Mouse (Mus musculus): ENCODE measurements at regions not wholly inside any gene's neighbourhood (a gene's known extent, or its start where the extent isn't known, plus 50 kb on each side); places are given as distances from the start of the nearest gene placed in this dataset.

DNA sequence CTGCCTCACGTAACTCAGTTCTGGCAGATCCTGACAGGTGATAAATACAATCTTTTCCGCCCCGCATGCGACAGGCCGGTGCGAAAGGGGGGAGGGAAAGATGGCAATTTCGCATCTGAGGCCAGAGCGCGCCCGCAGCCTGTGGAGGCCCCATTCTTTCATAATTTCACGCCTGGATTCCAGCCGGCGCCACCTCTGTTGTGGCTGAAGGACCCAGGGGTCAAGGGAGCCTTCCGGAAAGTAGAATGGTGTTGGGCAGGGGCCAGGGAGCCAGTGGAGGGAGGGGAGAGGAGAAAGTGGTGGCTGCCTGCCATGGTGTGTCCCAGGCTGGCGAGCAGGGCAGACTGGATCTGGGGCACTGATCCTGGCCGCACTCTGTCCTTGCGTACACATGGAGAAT, 224.5 kb downstream of the Gm26897 start:
- no peak for ATAC-seq (replicated peaks; ENCODE audit: low FRiP score)
- Histone ChIP-seq H3K4me2 (no peak overlapping the region), H3K36me3 (ENCODE audit: control insufficient read depth, insufficient read depth, low read length) (no peaks in the 10 kb centered on the region), H3K27me3 (replicated peaks; ENCODE audit: control insufficient read depth, insufficient read depth, low read length) (no peaks in the 10 kb centered on the region), H3K9ac (ENCODE audit: low read depth, low read length) (no peak overlapping the region), H3K4me3 (ENCODE audit: low read depth, low read length) (no peak overlapping the region), H3K9me3 (ENCODE audit: control insufficient read depth, low read length) (no peaks in the 10 kb centered on the region), H3K27ac (ENCODE audit: low read depth, low read length) (no peak overlapping the region), H3K4me1 (replicated peaks; ENCODE audit: control insufficient read depth, insufficient read depth, low read length) (no peaks in the 10 kb centered on the region)
- no peak for DNase-seq (ENCODE audit: low spot score)
- 65% methylated on average over 17 of the region's 17 CpGs for WGBS

DNA sequence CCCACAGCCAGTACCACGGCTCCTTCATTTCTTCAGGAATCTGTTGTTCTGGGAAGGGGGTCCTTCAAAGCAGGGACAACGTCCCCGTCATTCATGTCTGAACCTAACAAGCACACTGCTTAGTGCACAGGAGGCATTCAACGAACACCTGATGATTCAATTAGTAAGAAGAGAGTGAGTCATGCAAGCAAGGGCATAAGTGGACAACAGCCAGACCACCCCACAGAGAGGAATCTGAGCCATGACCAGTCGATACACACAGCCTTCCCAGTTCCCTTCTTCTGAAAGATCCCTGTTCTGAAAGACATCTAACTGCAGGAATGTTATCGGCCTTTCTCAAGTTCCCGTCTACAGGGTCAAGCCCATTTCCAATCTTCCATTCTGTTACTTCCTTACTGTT, 231.6 kb downstream of the Gm26897 start:
- WGBS, result 83% methylated on average over 7 of the region's 7 CpGs

DNA sequence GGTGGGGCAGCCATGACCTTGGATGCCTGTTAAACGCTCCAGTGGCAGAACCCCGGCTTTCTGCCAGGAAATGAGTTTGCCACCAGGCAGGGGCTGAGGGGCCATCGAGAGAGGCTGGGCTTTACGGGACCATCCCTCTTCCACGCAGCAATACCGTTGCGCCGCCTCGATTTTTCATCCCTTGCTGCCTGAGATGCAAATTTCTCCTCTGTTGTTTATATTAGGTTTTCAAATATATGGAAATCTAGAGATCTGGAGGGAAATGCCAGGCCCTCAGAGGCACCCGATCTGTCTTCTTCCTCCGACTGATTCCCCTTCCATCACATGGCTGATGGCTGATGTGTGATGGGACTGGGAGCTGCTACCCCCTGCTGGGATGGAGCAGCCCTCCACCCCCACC, 234.4 kb downstream of the Gm26897 start:
- no peak overlapping the region for H3K4me2 ChIP-seq
- no peak overlapping the region for H3K27ac ChIP-seq (ENCODE audit: low read depth, low read length)
- H3K27me3 ChIP-seq (replicated peaks; ENCODE audit: control insufficient read depth, insufficient read depth, low read length), result no peaks in the 10 kb centered on the region
- no peaks in the 10 kb centered on the region for H3K36me3 ChIP-seq (ENCODE audit: control insufficient read depth, insufficient read depth, low read length)
- H3K4me1 ChIP-seq (replicated peaks; ENCODE audit: control insufficient read depth, insufficient read depth, low read length), result no peaks in the 10 kb centered on the region
- no peak overlapping the region for H3K9ac ChIP-seq (ENCODE audit: low read depth, low read length)
- no peak overlapping the region for H3K4me3 ChIP-seq (ENCODE audit: low read depth, low read length)
- no peak for DNase-seq (ENCODE audit: low spot score)
- no peaks in the 10 kb centered on the region for H3K9me3 ChIP-seq (ENCODE audit: control insufficient read depth, low read length)
- 61% methylated on average over 11 of the region's 11 CpGs for WGBS
- ATAC-seq (replicated peaks; ENCODE audit: low FRiP score), result no peak

More for the DNA sequence above, 231.6 kb downstream of the Gm26897 start:
- no peaks in the 10 kb centered on the region for H3K9me3 ChIP-seq (ENCODE audit: control insufficient read depth, low read length)
- ATAC-seq (replicated peaks; ENCODE audit: low FRiP score) (no peak), DNase-seq (ENCODE audit: low spot score) (no peak)
- H3K4me1 ChIP-seq (replicated peaks; ENCODE audit: control insufficient read depth, insufficient read depth, low read length), result no peaks in the 10 kb centered on the region
- H3K36me3 ChIP-seq (ENCODE audit: control insufficient read depth, insufficient read depth, low read length), result no peaks in the 10 kb centered on the region
- H3K4me2 ChIP-seq, result no peak overlapping the region
- H3K4me3 ChIP-seq (ENCODE audit: low read depth, low read length), result no peak overlapping the region
- H3K27ac ChIP-seq (ENCODE audit: low read depth, low read length), result no peak overlapping the region
- no peaks in the 10 kb centered on the region for H3K27me3 ChIP-seq (replicated peaks; ENCODE audit: control insufficient read depth, insufficient read depth, low read length)
- H3K9ac ChIP-seq (ENCODE audit: low read depth, low read length), result no peak overlapping the region

DNA sequence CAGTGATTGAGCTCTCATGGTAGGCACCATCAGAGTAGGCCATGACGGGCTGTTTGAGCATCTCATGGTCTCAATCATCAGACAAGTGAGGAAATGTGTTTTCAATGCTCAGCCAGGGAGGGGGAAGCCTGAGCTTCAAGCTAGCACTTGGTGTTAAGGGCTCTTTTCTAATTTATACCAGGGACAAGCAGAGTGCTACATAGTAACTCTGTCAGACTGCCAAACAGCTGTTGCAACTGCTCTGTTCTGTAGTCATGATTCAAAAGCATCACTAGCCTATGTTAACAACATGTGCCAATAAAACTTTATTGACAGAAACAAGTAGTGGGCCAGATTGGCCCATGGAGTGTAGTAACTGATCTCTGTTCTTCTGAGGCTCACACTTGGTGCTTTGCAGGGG, 235.0 kb downstream of the Gm26897 start:
- Histone ChIP-seq H3K4me1 (replicated peaks; ENCODE audit: control insufficient read depth, insufficient read depth, low read length) (no peaks in the 10 kb centered on the region), H3K4me3 (ENCODE audit: low read depth, low read length) (no peak overlapping the region), H3K9me3 (ENCODE audit: control insufficient read depth, low read length) (no peaks in the 10 kb centered on the region), H3K27ac (ENCODE audit: low read depth, low read length) (no peak overlapping the region), H3K4me2 (no peak overlapping the region), H3K36me3 (ENCODE audit: control insufficient read depth, insufficient read depth, low read length) (no peaks in the 10 kb centered on the region), H3K9ac (ENCODE audit: low read depth, low read length) (no peak overlapping the region), H3K27me3 (replicated peaks; ENCODE audit: control insufficient read depth, insufficient read depth, low read length) (no peaks in the 10 kb centered on the region)
- no peak for ATAC-seq (replicated peaks; ENCODE audit: low FRiP score)
- WGBS, result 52% methylated on average over 1 of the region's 1 CpGs
- no peak for DNase-seq (ENCODE audit: low spot score)

DNA sequence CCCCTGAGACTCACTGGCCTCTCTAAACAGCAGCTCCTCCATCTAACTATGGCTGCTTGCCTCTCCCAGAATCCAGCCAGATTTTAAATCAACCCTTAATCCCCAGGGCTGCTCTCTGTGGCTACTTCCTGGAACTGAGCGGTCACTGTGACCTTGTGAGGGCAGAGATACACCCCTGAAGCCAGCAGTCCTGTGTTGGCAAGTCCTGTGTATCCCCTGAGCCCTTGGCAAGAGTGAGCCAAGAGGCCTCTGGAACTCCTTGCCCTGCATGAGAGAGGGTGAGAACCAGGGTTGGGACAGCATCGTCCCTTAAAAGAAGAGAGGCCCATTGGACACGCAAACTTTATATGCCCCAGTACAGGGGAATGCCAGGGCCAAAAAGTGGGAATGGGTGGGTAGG, 237.5 kb downstream of the Gm26897 start:
- Histone ChIP-seq H3K27ac (ENCODE audit: low read depth, low read length) (no peak overlapping the region), H3K9me3 (ENCODE audit: control insufficient read depth, low read length) (peaks cover 4% of the 10 kb centered on the region; the same call in 1 of the 2 replicates), H3K27me3 (replicated peaks; ENCODE audit: control insufficient read depth, insufficient read depth, low read length) (no peaks in the 10 kb centered on the region), H3K9ac (ENCODE audit: low read depth, low read length) (no peak overlapping the region), H3K4me1 (replicated peaks; ENCODE audit: control insufficient read depth, insufficient read depth, low read length) (no peaks in the 10 kb centered on the region), H3K4me2 (no peak overlapping the region), H3K36me3 (ENCODE audit: control insufficient read depth, insufficient read depth, low read length) (no peaks in the 10 kb centered on the region), H3K4me3 (ENCODE audit: low read depth, low read length) (no peak overlapping the region)
- 65% methylated on average over 3 of the region's 3 CpGs for WGBS
- DNase-seq (ENCODE audit: low spot score) (no peak), ATAC-seq (replicated peaks; ENCODE audit: low FRiP score) (no peak)

DNA sequence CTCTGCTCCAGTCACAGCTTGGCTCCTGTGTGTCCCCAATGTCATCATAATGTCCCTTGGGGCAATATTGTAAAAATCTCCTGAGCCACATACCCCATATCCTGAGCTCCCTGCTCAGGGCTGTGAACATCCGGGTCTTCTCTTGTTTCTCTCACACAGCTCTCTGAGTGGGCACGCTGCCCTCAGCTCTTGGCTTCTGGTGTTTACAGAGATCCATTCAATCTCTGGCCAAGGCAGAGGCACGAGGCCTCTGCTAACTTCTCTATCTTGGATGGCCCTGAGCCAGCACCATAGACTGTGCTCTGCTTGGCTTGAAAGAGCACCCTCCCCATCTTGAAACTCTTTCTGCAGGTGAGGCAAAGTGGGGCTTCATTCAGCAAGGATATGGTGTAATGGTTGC, 238.2 kb downstream of the Gm26897 start:
- Histone ChIP-seq H3K4me2 (no peak overlapping the region), H3K27me3 (replicated peaks; ENCODE audit: control insufficient read depth, insufficient read depth, low read length) (no peaks in the 10 kb centered on the region), H3K9me3 (ENCODE audit: control insufficient read depth, low read length) (peaks cover 4% of the 10 kb centered on the region; the same call in 1 of the 2 replicates), H3K36me3 (ENCODE audit: control insufficient read depth, insufficient read depth, low read length) (no peaks in the 10 kb centered on the region), H3K4me1 (replicated peaks; ENCODE audit: control insufficient read depth, insufficient read depth, low read length) (no peaks in the 10 kb centered on the region), H3K9ac (ENCODE audit: low read depth, low read length) (no peak overlapping the region), H3K4me3 (ENCODE audit: low read depth, low read length) (no peak overlapping the region), H3K27ac (ENCODE audit: low read depth, low read length) (no peak overlapping the region)
- 67% methylated on average over 3 of the region's 3 CpGs for WGBS
- no peak for DNase-seq (ENCODE audit: low spot score)
- no peak for ATAC-seq (replicated peaks; ENCODE audit: low FRiP score)

DNA sequence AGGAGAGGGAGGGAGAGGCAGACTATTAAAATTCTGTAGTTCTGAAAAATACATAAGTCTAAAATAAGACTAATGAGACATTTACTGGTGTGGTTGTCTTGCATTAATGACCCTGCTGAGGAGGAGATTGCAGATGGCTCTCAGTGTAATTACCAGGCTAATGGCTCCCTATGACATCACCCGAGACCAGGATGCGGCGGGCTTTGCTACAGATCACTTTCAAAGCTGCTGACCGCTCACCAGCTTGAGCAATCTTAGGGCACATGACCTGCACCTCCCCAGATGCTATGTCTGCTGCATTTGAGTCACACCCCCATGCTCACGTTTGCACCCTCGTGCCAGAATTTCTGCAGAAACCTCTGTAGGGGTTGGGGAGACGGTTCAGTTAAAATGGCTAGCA, 242.0 kb downstream of the Gm26897 start:
- ATAC-seq (replicated peaks; ENCODE audit: low FRiP score) (no peak), DNase-seq (ENCODE audit: low spot score) (no peak)
- 46% methylated on average over 7 of the region's 7 CpGs for WGBS
- no peaks in the 10 kb centered on the region for H3K4me1 ChIP-seq (replicated peaks; ENCODE audit: control insufficient read depth, insufficient read depth, low read length)
- H3K9me3 ChIP-seq (ENCODE audit: control insufficient read depth, low read length), result peaks cover 4% of the 10 kb centered on the region
- H3K27ac ChIP-seq (ENCODE audit: low read depth, low read length), result no peak overlapping the region
- no peak overlapping the region for H3K4me3 ChIP-seq (ENCODE audit: low read depth, low read length)
- no peaks in the 10 kb centered on the region for H3K36me3 ChIP-seq (ENCODE audit: control insufficient read depth, insufficient read depth, low read length)
- no peak overlapping the region for H3K4me2 ChIP-seq
- no peak overlapping the region for H3K9ac ChIP-seq (ENCODE audit: low read depth, low read length)
- H3K27me3 ChIP-seq (replicated peaks; ENCODE audit: control insufficient read depth, insufficient read depth, low read length), result no peaks in the 10 kb centered on the region

DNA sequence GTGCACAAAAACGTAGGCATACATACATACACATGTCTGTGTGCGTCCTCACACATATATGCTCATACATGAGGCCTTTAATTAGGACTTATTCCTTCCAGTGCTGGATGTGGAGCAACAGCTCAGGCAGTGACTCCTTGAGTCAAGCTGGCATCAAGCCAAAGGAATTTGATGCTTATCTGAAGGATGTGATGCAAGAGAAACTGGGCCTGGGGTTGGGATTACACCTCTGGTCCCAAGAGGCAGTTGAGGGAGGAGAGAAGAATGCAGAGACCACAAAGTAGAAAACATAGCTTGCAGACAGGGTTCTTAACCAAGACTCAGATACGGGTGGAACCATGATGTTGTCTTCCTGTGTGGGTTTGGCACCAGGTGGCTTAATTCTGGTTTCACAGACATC, 245.9 kb downstream of the Gm26897 start:
- DNase-seq (ENCODE audit: low spot score) (no peak), ATAC-seq (replicated peaks; ENCODE audit: low FRiP score) (no peak)
- no peaks in the 10 kb centered on the region for H3K36me3 ChIP-seq (ENCODE audit: control insufficient read depth, insufficient read depth, low read length)
- no peak overlapping the region for H3K27ac ChIP-seq (ENCODE audit: low read depth, low read length)
- peaks cover 11% of the 10 kb centered on the region for H3K9me3 ChIP-seq (ENCODE audit: control insufficient read depth, low read length)
- no peak overlapping the region for H3K4me3 ChIP-seq (ENCODE audit: low read depth, low read length)
- H3K4me2 ChIP-seq, result no peak overlapping the region
- 83% methylated on average over 3 of the region's 3 CpGs for WGBS
- H3K4me1 ChIP-seq (replicated peaks; ENCODE audit: control insufficient read depth, insufficient read depth, low read length), result no peaks in the 10 kb centered on the region
- H3K9ac ChIP-seq (ENCODE audit: low read depth, low read length), result no peak overlapping the region
- H3K27me3 ChIP-seq (replicated peaks; ENCODE audit: control insufficient read depth, insufficient read depth, low read length), result no peaks in the 10 kb centered on the region

DNA sequence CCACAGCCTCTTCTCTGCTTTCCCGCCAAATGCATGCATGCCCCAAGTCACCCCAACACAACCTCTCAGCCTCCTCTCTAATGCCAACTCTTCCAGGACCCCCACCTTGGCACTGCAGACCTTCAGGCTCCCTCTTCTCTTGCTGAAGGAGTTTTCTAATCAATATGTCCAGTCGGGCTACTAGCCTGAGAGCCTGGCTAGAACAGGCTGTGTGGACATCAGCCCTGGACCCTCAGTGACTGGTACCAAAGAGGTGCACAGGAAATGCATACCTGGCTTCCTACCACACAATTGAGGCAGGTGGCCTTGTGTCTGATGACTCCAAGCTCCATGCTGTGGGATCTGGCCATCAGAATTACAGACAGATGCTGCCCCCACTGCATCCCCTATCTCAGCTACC, 248.4 kb downstream of the Gm26897 start:
- 85% methylated on average over 2 of the region's 2 CpGs for WGBS
- Histone ChIP-seq H3K4me1 (replicated peaks; ENCODE audit: control insufficient read depth, insufficient read depth, low read length) (no peaks in the 10 kb centered on the region), H3K9me3 (ENCODE audit: control insufficient read depth, low read length) (peaks cover 7% of the 10 kb centered on the region; the same call in 1 of the 2 replicates), H3K4me3 (ENCODE audit: low read depth, low read length) (no peak overlapping the region), H3K27ac (ENCODE audit: low read depth, low read length) (no peak overlapping the region), H3K9ac (ENCODE audit: low read depth, low read length) (no peak overlapping the region), H3K4me2 (no peak overlapping the region), H3K36me3 (ENCODE audit: control insufficient read depth, insufficient read depth, low read length) (no peaks in the 10 kb centered on the region), H3K27me3 (replicated peaks; ENCODE audit: control insufficient read depth, insufficient read depth, low read length) (no peaks in the 10 kb centered on the region)
- DNase-seq (ENCODE audit: low spot score), result no peak
- ATAC-seq (replicated peaks; ENCODE audit: low FRiP score), result no peak

Data from liver, embryonic 11.5 days (tissue).